Mouse (Mus musculus) myocyte (in vitro differentiated cells): ENCODE results near the gene Map3k20.

Source experiments
- CEBPB ChIP-seq: IDR thresholded peaks from 2 replicates; pipeline ENCODE4 v1.6.1; 2011; ENCODE audit warnings: mild to moderate bottlenecking, moderate library complexity; ENCODE audit not compliant: poor library complexity, insufficient read depth, severe bottlenecking
- E2F4 ChIP-seq: IDR thresholded peaks from one replicate; pipeline ENCODE4 v1.6.1; 2011; ENCODE audit warnings: mild to moderate bottlenecking, control low read depth, moderate library complexity; ENCODE audit not compliant: insufficient read depth
- MAX ChIP-seq: IDR thresholded peaks from one replicate; pipeline ENCODE4 v1.6.1; 2011; ENCODE audit warnings: low read depth, mild to moderate bottlenecking, control low read depth
- MYOD1 ChIP-seq, 3 experiments: IDR thresholded peaks; one replicate each; pipeline ENCODE4 v1.6.1; 2011; ENCODE audit warnings: control low read depth in 2 of 3, low read depth in 2 of 3, mild to moderate bottlenecking in 2 of 3, moderate library complexity in 1 of 3; ENCODE audit not compliant: insufficient read length in 2 of 3, control insufficient read depth in 1 of 3
- POLR2A ChIP-seq: IDR thresholded peaks from one replicate; pipeline ENCODE4 v1.6.1; 2011; ENCODE audit warnings: low read depth, mild to moderate bottlenecking, control low read depth, moderate library complexity; ENCODE audit not compliant: insufficient read length
- POLR2AphosphoS2 ChIP-seq: IDR thresholded peaks from one replicate; pipeline ENCODE4 v1.6.1; 2011; ENCODE audit warnings: low read depth, control low read depth; ENCODE audit not compliant: insufficient read length
- TCF3 ChIP-seq: IDR thresholded peaks from one replicate; pipeline ENCODE4 v1.6.1; 2011; ENCODE audit warnings: low read depth, control low read depth; ENCODE audit not compliant: insufficient read length
- USF1 ChIP-seq: IDR thresholded peaks from one replicate; pipeline ENCODE4 v1.6.1; 2011; ENCODE audit warnings: low read depth, mild to moderate bottlenecking, control low read depth, moderate library complexity

DNA sequence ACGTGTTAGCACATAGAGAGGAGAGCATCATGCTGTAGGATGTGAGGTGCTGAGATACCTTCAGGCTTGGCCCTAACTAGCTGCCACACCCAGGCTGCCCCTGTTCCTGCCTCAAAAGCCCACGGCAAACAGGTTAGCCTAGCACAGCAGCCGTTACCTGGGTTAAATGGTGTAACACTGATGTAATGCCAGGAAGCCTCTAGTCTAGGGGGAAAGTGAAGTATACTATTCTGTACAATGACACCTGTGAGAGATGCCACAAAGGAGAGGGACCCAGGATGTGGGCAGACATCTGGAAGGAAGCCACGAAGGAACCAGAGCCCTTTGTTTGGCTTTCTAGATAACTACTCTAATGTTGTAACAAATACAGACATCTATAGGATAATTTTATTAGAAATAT is 126.8 kb downstream of the Map3k20 start:
- TF ChIP-seq MAX (no peak), POLR2A (no peak), E2F4 (no peak), CEBPB (no peak), USF1 (no peak), MYOD1 (IDR thresholded peaks at IDR 0.05; ENCODE audit: control insufficient read depth in 1 of 3, insufficient read length in 2 of 3, low read depth in 2 of 3) (no peak), TCF3 (no peak), POLR2AphosphoS2 (no peak)
